8 mouse cellular contexts compared by ENCODE assay signal in genomic region chr4:141952114-141952513, GRCm38 (mm10).
DNase-seq lines count a peak whose midpoint lies in the region.

No protein-coding gene starts in this region.

- intact Hi-C loops in left cerebral cortex, postnatal 10 days (cut with DNase I) = no loop called here

- DNase-seq in gastrocnemius, adult 18-20 months (ENCODE audit: low spot score) = peak; percentile 17
- no peak for DNase-seq in gastrocnemius, postnatal 4 days (ENCODE audit: low spot score in 2 of 2)
- DNase-seq in urinary bladder, postnatal 14 days (ENCODE audit: low spot score) = peak; percentile 29
- DNase-seq in urinary bladder, postnatal 10 days (ENCODE audit: low spot score) = no peak
- peak; percentile 50 to 71 for DNase-seq in left cerebral cortex, postnatal 10 days (ENCODE audit: extremely low spot score in 1 of 2, low spot score in 2 of 2)
- peak; percentile 60 to 69 for DNase-seq in natural killer cell, adult 2 months (ENCODE audit: low spot score in 2 of 2)
- DNase-seq in ovary, adult 18-20 months (ENCODE audit: low spot score) = no peak
- no peak for DNase-seq in embryo, embryonic 11 days

Comparison
In these comparisons a context has a peak if more than half of its experiments do, and no peak if none do; other contexts are left out.
1. DNase-seq: peak in gastrocnemius, adult 18-20 months (single experiment), urinary bladder, postnatal 14 days (single experiment), left cerebral cortex, postnatal 10 days (2 of 2) and natural killer cell, adult 2 months (2 of 2); none in gastrocnemius, postnatal 4 days (0 of 2), urinary bladder, postnatal 10 days (single experiment), ovary, adult 18-20 months (single experiment) and embryo, embryonic 11 days (single experiment).